Mouse (Mus musculus) liver, postnatal 0 days (tissue): Measurements from ENCODE around the gene Eapp. TPM values are rescaled to one million over a fixed set of nuclear protein-coding genes. Genes with fewer than 3 reads are reported as not detected.
A peak's percentile ranks its signal among the peaks of the same experiment; 100 is the strongest.
"Not testable (repeated sequence)": the region's sequence is repeated elsewhere in the genome, so short reads cannot be mapped to it uniquely, and the experiment has no call there.

Source experiments
- ATAC-seq: fragments of 200-750 bp; cut with Nextera tagmentation; 2 replicates; pipeline ENCODE4 v1.8.0; 2017; ENCODE audit warnings: mild to moderate bottlenecking, moderate library complexity
- DNase-seq: peaks from one replicate; pipeline ENCODE4 v3.0.0-alpha.2; 2016
- H3K27ac ChIP-seq: fragments of 300-500 bp; sonication (generic); 2 replicates; pipeline ENCODE4 v1.5.1; 2014; ENCODE audit warnings: antibody characterized with exemption, moderate library complexity, mild to moderate bottlenecking, low read depth
- H3K27me3 ChIP-seq: fragments of 300-500 bp; sonication (generic); 2 replicates; pipeline ENCODE4 v1.6.1; 2014; ENCODE audit warnings: low read length, control low read depth, mixed read lengths; ENCODE audit not compliant: insufficient read depth
- H3K36me3 ChIP-seq: fragments of 300-500 bp; sonication (generic); replicated peaks from 2 replicates; pipeline ENCODE4 v1.6.1; 2014; ENCODE audit warnings: mild to moderate bottlenecking, control low read depth, low read length, moderate library complexity, mixed read lengths; ENCODE audit not compliant: insufficient read depth
- H3K4me1 ChIP-seq: fragments of 300-500 bp; sonication (generic); 2 replicates; pipeline ENCODE4 v1.6.1; 2014; ENCODE audit warnings: antibody characterized with exemption, mild to moderate bottlenecking, control low read depth; ENCODE audit not compliant: insufficient read depth
- H3K4me2 ChIP-seq: fragments of 300-500 bp; sonication (generic); 2 replicates; pipeline ENCODE4 v1.6.1; 2014; ENCODE audit warnings: low read depth, mild to moderate bottlenecking, low read length, moderate library complexity, mixed read lengths
- H3K4me3 ChIP-seq: fragments of 300-500 bp; sonication (generic); 2 replicates; pipeline ENCODE4 v1.5.1; 2014; ENCODE audit warnings: low read depth, low read length
- H3K9ac ChIP-seq: fragments of 300-500 bp; sonication (generic); replicated peaks from 2 replicates; pipeline ENCODE4 v1.6.1; 2014; ENCODE audit warnings: mild to moderate bottlenecking, moderate library complexity
- H3K9me3 ChIP-seq: fragments of 300-500 bp; sonication (generic); 2 replicates; pipeline ENCODE4 v1.6.1; 2016; ENCODE audit warnings: mild to moderate bottlenecking, control low read depth, low read length, mixed read lengths
- CTCF ChIP-seq: sonication (generic); IDR thresholded peaks from 2 replicates; pipeline ENCODE4 v1.5.1; 2016; ENCODE audit warnings: antibody characterized with exemption, low read depth
- EP300 ChIP-seq: IDR thresholded peaks from 2 replicates; pipeline ENCODE4 v1.6.1; 2016; ENCODE audit warnings: antibody characterized with exemption, low read depth, mild to moderate bottlenecking
- WGBS: fragments of 180-500 bp; shearing (Covaris S2); extraction: QIAGEN DNeasy Blood & Tissue Kit; methylation state at CpG from one replicate; pipeline ENCODE4 v1.1.7; 2014; ENCODE audit not compliant: insufficient replicate concordance; 5-methylcytosine and 5-hydroxymethylcytosine counted together
- polyA plus RNA-seq: library from polyadenylated mRNA; unstranded; fragments of >200 nt; fragmentation: Nextera tagmentation; extraction: Ambion mirVana; gene quantifications from 2 replicates; pipeline ENCODE4 v1.2.1, GENCODE M21; 2015

Eapp gene
- 40.3 and 44.2 TPM in 2 replicates for polyA plus RNA-seq

- no peaks in the 10 kb centered on the region for H3K27me3 ChIP-seq
- no peaks in the 10 kb centered on the region for H3K9me3 ChIP-seq
- DNase-seq (peak; percentile 95), ATAC-seq (peak; percentile 85)
- H3K4me2 ChIP-seq, result peak within 1 kb of the TSS; percentile 94
- peak within 1 kb of the TSS; percentile 85 for H3K9ac ChIP-seq
- TF ChIP-seq CTCF (peak; percentile 59), EP300 (0 out of 2 replicates have a peak, but pooled peaks have one; percentile 18)
- peaks cover 9% of the 10 kb centered on the region for H3K4me1 ChIP-seq
- H3K4me3 ChIP-seq, result peak within 1 kb of the TSS; percentile 67
- under 1% methylated on average over 57 of the region's 57 CpGs for WGBS
- H3K27ac ChIP-seq, result peak within 1 kb of the TSS; percentile 93
- peaks cover 18% of the 10 kb centered on the region for H3K36me3 ChIP-seq
Measured at GRCm38 (mm10) chr12:54695511-54696241, at the start of gene Eapp. Gene Eapp, minus strand, starts transcription at chr12:54695897.

DNA sequence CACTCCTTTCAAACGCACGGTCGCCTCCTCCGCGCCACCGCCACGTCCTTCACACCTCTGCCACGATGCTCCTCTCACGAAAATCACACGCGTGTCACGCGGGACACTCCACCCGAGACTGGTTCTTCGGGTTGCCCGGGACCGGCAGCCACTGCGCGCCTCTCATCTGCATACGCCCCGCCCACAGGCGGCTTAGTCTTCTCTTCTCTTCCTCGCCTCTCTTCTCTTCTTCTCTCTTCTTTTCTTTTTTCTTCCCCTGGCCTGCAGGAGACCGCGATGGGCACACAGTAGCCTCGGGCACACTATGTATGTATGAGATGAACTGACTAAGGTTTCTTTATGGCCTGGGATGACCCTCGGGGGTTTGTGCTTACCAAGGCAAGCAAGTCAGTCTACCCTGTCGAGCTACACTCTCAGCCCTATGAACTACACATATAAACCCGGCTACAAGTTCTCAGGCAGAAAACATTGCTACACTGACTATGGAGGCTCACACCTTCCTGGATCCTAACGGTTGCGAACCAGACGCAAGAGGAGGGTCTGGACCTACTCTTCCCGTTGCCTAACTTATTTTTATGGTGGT, 43.1 kb upstream of the Eapp start:
- H3K4me2 ChIP-seq, H3K27me3 ChIP-seq, DNase-seq, H3K9ac ChIP-seq, H3K36me3 ChIP-seq, H3K27ac ChIP-seq, H3K4me1 ChIP-seq, H3K9me3 ChIP-seq, H3K4me3 ChIP-seq: not testable (repeated sequence)
- peak; percentile 27 for ATAC-seq
- WGBS, result 0% methylated on average over 6 of the region's 33 CpGs

GRCm38 (mm10) chr12:54737891-54738660, 42.4 kb upstream of the Eapp start:
- no CpG with 5 or more reads among the region's 21 CpGs for WGBS

DNA sequence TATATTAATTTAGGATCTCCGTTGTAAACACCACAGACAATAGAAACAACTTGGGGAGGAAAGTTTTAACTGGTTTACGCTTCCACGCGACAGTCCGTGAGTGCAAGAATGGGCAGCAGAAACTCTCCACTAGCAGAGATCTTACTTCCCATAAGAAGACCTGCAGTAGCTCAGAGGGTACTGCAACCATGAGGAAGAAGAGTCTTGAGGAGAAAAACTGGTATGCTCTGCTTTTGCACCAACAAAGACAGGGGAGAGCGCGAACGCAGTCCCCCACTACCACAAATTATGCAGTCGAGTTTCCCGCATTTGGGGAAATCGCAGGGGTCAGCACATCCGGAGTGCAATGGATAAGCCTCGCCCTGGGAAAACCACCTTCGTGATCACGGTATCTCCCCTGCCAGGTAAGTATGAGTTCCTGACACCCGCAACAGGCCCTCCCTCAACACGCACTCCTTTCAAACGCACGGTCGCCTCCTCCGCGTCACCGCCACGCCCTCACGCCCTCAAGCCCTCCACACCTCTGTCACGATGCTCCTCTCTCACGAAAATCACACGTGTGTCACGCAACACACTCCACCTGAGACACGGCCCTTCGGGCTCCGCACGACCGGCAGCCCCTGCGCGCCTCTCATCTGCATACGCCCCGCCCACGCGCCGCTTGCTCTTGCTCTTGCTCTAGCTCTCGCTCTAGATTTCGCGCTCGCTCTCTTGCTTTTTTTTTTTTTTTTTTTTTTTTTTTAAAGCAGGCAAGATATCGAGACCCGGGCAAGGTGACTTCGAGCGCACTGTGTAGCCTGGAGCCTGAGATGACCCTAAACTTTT, 38.8 kb upstream of the Eapp start:
- not testable (repeated sequence) for H3K27ac ChIP-seq, DNase-seq, H3K4me2 ChIP-seq, H3K4me3 ChIP-seq, H3K9ac ChIP-seq, H3K9me3 ChIP-seq, H3K27me3 ChIP-seq, H3K36me3 ChIP-seq, H3K4me1 ChIP-seq
- WGBS, result 2% methylated on average over 5 of the region's 49 CpGs
- peak; percentile 54 for ATAC-seq

More at GRCm38 (mm10) chr12:54737891-54738660, 42.4 kb upstream of the Eapp start:
- not testable (repeated sequence) for H3K9me3 ChIP-seq, H3K4me3 ChIP-seq, H3K36me3 ChIP-seq, H3K27ac ChIP-seq, H3K9ac ChIP-seq, H3K27me3 ChIP-seq, H3K4me2 ChIP-seq, H3K4me1 ChIP-seq, DNase-seq
- ATAC-seq, result peak; percentile 80

DNA sequence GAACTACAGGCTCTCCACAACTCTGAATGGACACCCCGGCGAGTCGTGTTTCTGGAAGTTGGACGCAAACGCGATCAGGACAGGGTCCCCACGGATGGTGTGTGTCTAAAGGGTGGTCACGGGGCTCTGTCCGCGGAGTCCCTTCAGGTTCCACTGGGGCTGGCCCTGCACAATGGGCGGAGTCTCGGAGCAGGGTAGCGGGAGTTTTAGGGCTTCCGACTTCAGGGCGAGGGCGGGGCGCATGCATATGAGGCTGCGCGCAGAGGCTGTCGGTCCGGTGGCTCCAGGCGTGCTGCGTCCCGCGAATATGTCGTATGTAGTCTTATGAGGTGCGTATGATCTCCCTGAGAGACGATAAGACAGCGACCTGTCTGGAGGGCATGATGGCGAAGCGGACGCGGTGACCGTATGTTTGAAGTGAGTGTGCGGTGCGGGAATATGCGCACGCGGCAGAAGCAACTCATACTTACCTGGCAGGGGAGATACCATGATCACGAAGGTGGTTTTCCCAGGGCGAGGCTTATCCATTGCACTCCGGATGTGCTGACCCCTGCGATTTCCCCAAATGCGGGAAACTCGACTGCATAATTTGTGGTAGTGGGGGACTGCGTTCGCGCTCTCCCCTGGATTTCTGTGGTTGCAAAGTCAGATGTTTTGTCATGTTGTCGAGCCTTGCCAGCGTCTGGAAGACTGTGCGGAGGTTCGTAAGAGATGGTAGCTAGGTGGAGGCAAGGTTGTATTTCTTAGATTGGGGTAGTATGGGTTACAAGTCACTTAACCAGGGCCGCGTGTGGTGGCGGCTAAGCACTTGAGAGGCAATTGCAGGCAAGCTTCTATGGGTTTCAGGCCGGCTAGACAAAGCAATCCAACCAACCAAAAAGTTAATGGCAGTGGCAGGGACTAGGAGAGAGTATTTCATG, 33.7 kb upstream of the Eapp start:
- H3K9ac ChIP-seq, H3K4me1 ChIP-seq, H3K27ac ChIP-seq, DNase-seq, H3K4me2 ChIP-seq, H3K9me3 ChIP-seq, H3K4me3 ChIP-seq, H3K36me3 ChIP-seq, H3K27me3 ChIP-seq: not testable (repeated sequence)
- no CpG with 5 or more reads among the region's 56 CpGs for WGBS
- peak; percentile 83 for ATAC-seq

DNA sequence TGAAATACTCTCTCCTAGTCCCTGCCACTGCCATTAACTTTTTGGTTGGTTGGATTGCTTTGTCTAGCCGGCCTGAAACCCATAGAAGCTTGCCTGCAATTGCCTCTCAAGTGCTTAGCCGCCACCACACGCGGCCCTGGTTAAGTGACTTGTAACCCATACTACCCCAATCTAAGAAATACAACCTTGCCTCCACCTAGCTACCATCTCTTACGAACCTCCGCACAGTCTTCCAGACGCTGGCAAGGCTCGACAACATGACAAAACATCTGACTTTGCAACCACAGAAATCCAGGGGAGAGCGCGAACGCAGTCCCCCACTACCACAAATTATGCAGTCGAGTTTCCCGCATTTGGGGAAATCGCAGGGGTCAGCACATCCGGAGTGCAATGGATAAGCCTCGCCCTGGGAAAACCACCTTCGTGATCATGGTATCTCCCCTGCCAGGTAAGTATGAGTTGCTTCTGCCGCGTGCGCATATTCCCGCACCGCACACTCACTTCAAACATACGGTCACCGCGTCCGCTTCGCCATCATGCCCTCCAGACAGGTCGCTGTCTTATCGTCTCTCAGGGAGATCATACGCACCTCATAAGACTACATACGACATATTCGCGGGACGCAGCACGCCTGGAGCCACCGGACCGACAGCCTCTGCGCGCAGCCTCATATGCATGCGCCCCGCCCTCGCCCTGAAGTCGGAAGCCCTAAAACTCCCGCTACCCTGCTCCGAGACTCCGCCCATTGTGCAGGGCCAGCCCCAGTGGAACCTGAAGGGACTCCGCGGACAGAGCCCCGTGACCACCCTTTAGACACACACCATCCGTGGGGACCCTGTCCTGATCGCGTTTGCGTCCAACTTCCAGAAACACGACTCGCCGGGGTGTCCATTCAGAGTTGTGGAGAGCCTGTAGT, 23.4 kb upstream of the Eapp start:
- not testable (repeated sequence) for H3K36me3 ChIP-seq, H3K9me3 ChIP-seq, DNase-seq, H3K4me3 ChIP-seq, H3K4me1 ChIP-seq, H3K9ac ChIP-seq, H3K4me2 ChIP-seq, H3K27me3 ChIP-seq, H3K27ac ChIP-seq
- WGBS, result no CpG with 5 or more reads among the region's 56 CpGs
- ATAC-seq, result peak; percentile 83

- WGBS, result 64% methylated on average over 4 of the region's 11 CpGs
- H3K36me3 ChIP-seq, H3K4me1 ChIP-seq, ATAC-seq, H3K9ac ChIP-seq, H3K4me2 ChIP-seq, H3K27ac ChIP-seq, H3K4me3 ChIP-seq, DNase-seq, H3K27me3 ChIP-seq, H3K9me3 ChIP-seq: not testable (repeated sequence)
Measured at GRCm38 (mm10) chr12:54717516-54717915, 21.8 kb upstream of the Eapp start.
